Mouse (Mus musculus) left cerebral cortex, adult 11 months (tissue): Measurements from ENCODE around the gene Cdhr4.
"Not testable (repeated sequence)": the region's sequence is repeated elsewhere in the genome, so short reads cannot be mapped to it uniquely, and the experiment has no call there.

Source experiments
- DNase-seq: peaks from one replicate; pipeline ENCODE4 v3.0.0; 2022; ENCODE audit warnings: low spot score

Gene Cdhr4

DNA sequence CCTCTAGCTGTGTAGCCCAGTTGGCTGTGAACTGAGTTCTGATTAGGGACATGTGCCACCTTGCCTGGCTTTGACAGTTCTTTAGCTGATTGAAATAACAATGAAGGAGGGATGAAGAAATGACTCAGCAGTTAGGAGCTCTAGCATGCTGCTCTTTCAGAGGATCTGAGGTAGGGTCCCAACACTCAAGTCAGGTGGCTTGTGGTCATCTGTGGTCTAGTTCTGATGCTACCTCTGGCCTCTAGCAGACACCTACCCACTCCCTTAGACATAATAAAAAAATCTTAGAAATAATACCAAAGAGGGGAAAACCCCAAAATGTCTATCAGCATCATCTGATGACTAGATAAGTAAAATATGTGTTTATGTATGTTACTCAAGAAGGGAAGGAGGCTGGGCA is 18.1 kb downstream of the Cdhr4 start:
- DNase-seq: no peak

GRCm38 (mm10) chr9:108013577-108013976 is 21.3 kb downstream of the Cdhr4 start:
- not testable (repeated sequence) for DNase-seq

- DNase-seq: peak; percentile 29
Observed at GRCm38 (mm10) chr9:108017127-108017526, 24.8 kb downstream of the Cdhr4 start.

GRCm38 (mm10) chr9:108020741-108021140 is 28.4 kb downstream of the Cdhr4 start:
- no peak for DNase-seq

DNA sequence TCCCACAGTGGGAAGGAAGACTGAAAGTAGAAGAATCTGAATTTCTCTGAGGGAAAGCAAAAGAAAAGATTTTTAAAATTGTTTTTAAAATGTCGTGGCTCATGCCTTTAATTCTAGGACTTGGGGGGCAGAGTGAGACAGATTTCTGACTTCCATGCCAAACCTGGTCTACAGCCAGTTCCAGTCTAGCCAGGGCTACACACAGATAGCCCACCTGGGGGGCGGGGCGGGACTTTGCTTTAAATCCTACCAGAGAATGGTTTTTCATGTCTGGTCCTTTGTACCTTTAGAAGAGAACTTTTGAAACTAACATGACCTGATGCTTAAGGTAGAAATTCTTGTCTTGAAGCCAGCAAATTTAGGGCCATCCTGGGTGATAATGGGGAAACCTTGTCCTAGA is 30.9 kb downstream of the Cdhr4 start:
- no peak for DNase-seq

DNA sequence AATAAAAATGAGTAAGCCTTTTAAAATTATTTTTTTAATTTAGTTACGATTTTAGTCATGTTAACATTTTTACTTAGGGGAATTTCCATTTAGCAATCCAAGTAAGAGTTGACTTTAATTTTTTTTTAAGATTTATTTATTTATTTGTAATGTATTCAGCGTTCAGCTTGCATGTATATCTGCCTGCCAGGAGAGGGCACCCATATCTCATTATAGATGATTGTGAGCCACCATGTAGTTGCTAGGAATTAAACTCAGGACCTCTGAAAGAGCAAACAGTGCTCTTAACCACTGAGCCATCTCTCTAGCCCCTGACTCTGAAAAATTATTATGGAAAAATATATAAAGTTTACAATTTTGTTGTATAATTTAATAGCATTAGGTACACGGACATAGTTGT is 34.3 kb downstream of the Cdhr4 start:
- DNase-seq: no peak

GRCm38 (mm10) chr9:108027867-108028266 is 35.6 kb downstream of the Cdhr4 start:
- DNase-seq: no peak

- no peak for DNase-seq
Observed at GRCm38 (mm10) chr9:108032126-108032525, 39.8 kb downstream of the Cdhr4 start.

DNA sequence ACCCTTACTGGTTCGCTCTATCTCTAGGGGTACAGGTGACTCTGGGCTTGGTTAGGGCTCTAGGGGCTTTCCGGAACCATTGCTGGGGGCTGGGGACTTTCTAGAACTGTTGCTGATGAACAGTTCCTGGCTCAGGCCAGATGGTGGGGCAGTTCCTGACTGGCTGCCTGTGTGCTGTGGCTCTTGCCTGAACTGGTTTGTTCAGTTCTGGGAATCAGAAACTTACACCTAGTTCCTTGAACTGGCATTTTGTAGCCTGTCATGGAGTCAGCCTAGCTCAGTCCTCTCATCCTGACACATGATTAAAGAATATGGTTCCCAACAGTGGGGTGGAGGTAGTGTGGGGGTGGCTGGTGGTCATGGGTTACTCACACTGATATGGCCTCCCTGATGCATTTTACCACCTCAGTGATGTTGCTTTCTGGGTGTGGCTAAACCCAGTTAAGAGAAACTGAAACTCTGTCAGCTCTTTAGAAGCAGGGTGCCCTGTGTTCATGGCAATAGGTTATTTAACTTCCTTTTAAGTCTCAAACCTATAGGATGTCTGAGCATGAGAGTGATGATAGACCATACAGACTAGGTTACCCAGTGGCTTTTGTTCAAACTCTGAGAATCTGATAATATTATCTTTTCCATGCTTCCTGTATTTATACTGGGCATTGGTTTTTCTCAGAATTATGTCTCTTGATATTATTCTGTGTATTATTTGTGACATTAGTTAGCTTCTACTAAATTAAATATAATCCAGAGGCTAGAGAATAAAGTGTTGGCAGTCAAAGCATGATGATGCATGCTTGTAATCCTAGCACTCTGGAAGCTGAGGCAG is 43.2 kb downstream of the Cdhr4 start:
- no peak for DNase-seq

DNA sequence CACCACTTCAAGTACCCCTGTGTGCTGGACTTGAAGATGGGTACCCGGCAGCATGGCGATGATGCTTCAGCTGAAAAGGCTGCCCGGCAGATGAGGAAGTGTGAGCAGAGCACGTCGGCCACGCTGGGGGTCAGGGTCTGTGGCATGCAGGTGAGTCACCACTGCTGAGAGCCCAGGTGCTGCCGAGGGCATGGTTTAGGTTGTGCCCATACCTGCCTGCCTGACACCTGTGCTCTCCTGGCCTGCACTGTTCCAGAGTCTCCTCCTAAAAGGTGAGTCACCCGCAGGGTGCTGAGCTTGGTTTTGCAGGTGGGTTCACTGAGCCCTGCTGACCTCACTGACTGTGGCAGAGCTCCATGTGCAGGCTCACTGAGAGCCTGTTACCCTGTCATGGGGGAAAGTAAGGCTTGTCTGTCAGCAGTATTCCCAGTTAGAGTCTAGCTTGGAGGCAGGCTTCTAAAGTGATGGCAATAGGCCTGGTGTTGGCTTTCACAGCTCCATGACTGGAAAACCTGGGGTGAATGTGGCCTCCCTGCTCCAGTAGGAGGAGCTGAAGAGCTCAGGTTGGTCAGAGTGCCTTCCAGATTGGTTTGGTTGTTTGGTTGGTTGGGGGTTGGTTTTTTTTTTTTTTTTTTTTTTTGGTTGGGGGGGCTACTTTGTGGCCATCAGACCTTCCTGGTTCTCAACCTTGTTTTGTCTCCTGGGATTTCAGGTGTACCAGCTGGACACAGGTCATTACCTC is 52.6 kb downstream of the Cdhr4 start:
- no peak for DNase-seq

DNA sequence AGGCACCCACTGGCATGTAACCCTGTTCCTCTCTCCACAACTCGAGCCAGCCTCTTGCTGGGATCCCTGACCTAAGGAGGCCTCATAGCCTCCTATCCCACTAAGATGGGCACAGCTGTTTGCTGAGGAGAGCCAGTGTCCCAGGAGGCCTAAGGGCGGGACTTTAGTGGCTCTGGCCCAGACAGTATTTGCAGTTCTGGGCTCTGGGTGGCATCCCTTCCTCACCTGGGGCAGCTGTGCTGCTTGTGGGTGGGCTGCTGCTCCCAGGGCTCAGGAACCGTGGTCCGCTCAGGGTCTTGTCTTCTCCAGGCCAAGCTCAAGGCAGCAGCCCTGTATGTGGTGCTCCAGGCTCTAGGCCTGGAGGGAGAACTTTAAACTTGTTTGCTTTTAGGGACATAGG is 54.3 kb downstream of the Cdhr4 start:
- DNase-seq: no peak

GRCm38 (mm10) chr9:108047601-108048565 is 55.6 kb downstream of the Cdhr4 start:
- DNase-seq: no peak

DNA sequence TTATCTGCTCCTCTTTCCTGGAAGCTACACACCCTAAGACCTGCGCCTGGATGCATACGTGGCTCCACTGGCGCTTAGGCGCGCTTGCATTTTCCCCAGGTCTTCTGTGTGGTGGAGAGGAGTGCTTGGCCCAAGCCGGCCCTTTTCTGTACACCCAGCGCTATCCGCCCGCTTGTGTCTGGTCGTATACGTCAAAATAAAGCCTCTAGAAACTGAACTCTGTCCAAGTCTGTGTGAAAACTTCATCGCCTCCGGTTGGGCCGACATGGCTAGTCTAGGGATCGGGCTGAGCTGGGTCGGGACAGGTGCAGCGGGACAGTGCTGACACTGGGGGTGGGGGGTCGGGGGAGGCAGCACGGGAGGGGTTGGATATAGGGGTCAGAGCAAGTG is 56.3 kb downstream of the Cdhr4 start:
- no peak for DNase-seq

GRCm38 (mm10) chr9:108049016-108049455 is 56.7 kb downstream of the Cdhr4 start, which contains the start of gene Gmppb:
Gene Gmppb, plus strand, starts transcription at chr9:108049242.
- DNase-seq: peak; percentile 95
